Mouse (Mus musculus): ENCODE results near the gene Ccnl2. TPM values are rescaled to one million over a fixed set of nuclear protein-coding genes. Genes with fewer than 3 reads are reported as not detected.

Gene Ccnl2
- total RNA-seq, 2 experiments from 2014 or later: 94.2 to 141 TPM

GRCm38 (mm10) chr4:155853421-155853820 lies 41.1 kb downstream of the Ccnl2 start:
- no peak for ATAC-seq (replicated peaks; ENCODE audit: low FRiP score, low TSS enrichment, poor library complexity, severe bottlenecking)

- no peak for ATAC-seq (replicated peaks; ENCODE audit: low FRiP score, low TSS enrichment, poor library complexity, severe bottlenecking)
Observed at GRCm38 (mm10) chr4:155854991-155855390, 42.7 kb downstream of the Ccnl2 start.

- no peak for ATAC-seq (replicated peaks; ENCODE audit: low FRiP score, low TSS enrichment, poor library complexity, severe bottlenecking)
Observed at GRCm38 (mm10) chr4:155856071-155856470, 43.8 kb downstream of the Ccnl2 start.

GRCm38 (mm10) chr4:155856881-155857280 lies 44.6 kb downstream of the Ccnl2 start:
- 0 out of 2 replicates have a peak, but pooled peaks have one; percentile 17 for ATAC-seq (replicated peaks; ENCODE audit: low FRiP score, low TSS enrichment, poor library complexity, severe bottlenecking)

GRCm38 (mm10) chr4:155859318-155859717 lies 47.0 kb downstream of the Ccnl2 start:
- ATAC-seq (replicated peaks; ENCODE audit: low FRiP score, low TSS enrichment, poor library complexity, severe bottlenecking): peak; percentile 32; the same call in 1 of the 2 replicates

- no peak for ATAC-seq (replicated peaks; ENCODE audit: low FRiP score, low TSS enrichment, poor library complexity, severe bottlenecking)
Observed at GRCm38 (mm10) chr4:155861787-155862186, 49.5 kb downstream of the Ccnl2 start.

GRCm38 (mm10) chr4:155863001-155863400 lies 50.7 kb downstream of the Ccnl2 start, which contains the start of gene Tas1r3:
TSS of gene Tas1r3 (minus strand) at chr4:155863362.
- ATAC-seq (replicated peaks; ENCODE audit: low FRiP score, low TSS enrichment, poor library complexity, severe bottlenecking): no peak

GRCm38 (mm10) chr4:155868614-155869298 lies 56.5 kb downstream of the Ccnl2 start:
- ATAC-seq (replicated peaks; ENCODE audit: low FRiP score, low TSS enrichment, poor library complexity, severe bottlenecking): peak; percentile 36

GRCm38 (mm10) chr4:155869317-155870033 lies 57.2 kb downstream of the Ccnl2 start, which contains the start of the genes Cptp and Ints11:
TSS of gene Cptp (minus strand) at chr4:155869440.
TSS of gene Ints11 (plus strand) at chr4:155869546.
- ATAC-seq (replicated peaks; ENCODE audit: low FRiP score, low TSS enrichment, poor library complexity, severe bottlenecking): peak; percentile 94

- ATAC-seq (replicated peaks; ENCODE audit: low FRiP score, low TSS enrichment, poor library complexity, severe bottlenecking): no peak
Observed at GRCm38 (mm10) chr4:155871404-155871803, 59.1 kb downstream of the Ccnl2 start.

Other genes with a start within 250 kb of the Ccnl2 start
- 45.1 and 60.2 TPM in 2 replicates for gene Slc35e2, start 211.1 kb upstream of the Ccnl2 start, total RNA-seq (2014; fragmentation: Nextera tagmentation)
- 30.4 and 31.1 TPM in 2 replicates for gene Slc35e2, start 211.1 kb upstream of the Ccnl2 start, total RNA-seq (2017)
- 60.7 and 74.1 TPM in 2 replicates for gene Cdk11b, start 187.6 kb upstream of the Ccnl2 start, total RNA-seq (2014; fragmentation: Nextera tagmentation)
- gene Cdk11b, start 187.6 kb upstream of the Ccnl2 start, total RNA-seq (2017): 44.7 and 67.9 TPM in 2 replicates
- gene Gm10563, start 167.1 kb upstream of the Ccnl2 start, total RNA-seq (2014; fragmentation: Nextera tagmentation): not detected in 2 replicates
- gene Gm10563, start 167.1 kb upstream of the Ccnl2 start, total RNA-seq (2017): not detected in 2 replicates
- not detected in 2 replicates for gene Mmp23, start 159.1 kb upstream of the Ccnl2 start, total RNA-seq (2014; fragmentation: Nextera tagmentation)
- not detected in 2 replicates for gene Mmp23, start 159.1 kb upstream of the Ccnl2 start, total RNA-seq (2017)
- 12.9 and 17.9 TPM in 2 replicates for gene Mib2, start 143.3 kb upstream of the Ccnl2 start, total RNA-seq (2014; fragmentation: Nextera tagmentation)
- 11.9 and 13.3 TPM in 2 replicates for gene Mib2, start 143.3 kb upstream of the Ccnl2 start, total RNA-seq (2017)
- 1.1 and 2.8 TPM in 2 replicates for gene Fndc10, start 118.1 kb upstream of the Ccnl2 start, total RNA-seq (2014; fragmentation: Nextera tagmentation)
- gene Fndc10, start 118.1 kb upstream of the Ccnl2 start, total RNA-seq (2017): 0.33 and 0.88 TPM in 2 replicates
- 83.5 and 90.2 TPM in 2 replicates for gene Ssu72, start 107.7 kb upstream of the Ccnl2 start, total RNA-seq (2014; fragmentation: Nextera tagmentation)
- gene Ssu72, start 107.7 kb upstream of the Ccnl2 start, total RNA-seq (2017): 75.3 and 94.1 TPM in 2 replicates
- gene Tmem240, start 77.7 kb upstream of the Ccnl2 start, total RNA-seq (2014; fragmentation: Nextera tagmentation): 0.17 and 0.20 TPM in 2 replicates
- gene Tmem240, start 77.7 kb upstream of the Ccnl2 start, total RNA-seq (2017): under 0.01 and 0.65 TPM in 2 replicates
- gene Atad3a, start 51.4 kb upstream of the Ccnl2 start, total RNA-seq (2014; fragmentation: Nextera tagmentation): 123 and 206 TPM in 2 replicates
- gene Atad3a, start 51.4 kb upstream of the Ccnl2 start, total RNA-seq (2017): 95.3 and 123 TPM in 2 replicates
- gene Vwa1, start 37.8 kb upstream of the Ccnl2 start, total RNA-seq (2014; fragmentation: Nextera tagmentation): not detected in 2 replicates
- 0.08 and 0.19 TPM in 2 replicates for gene Vwa1, start 37.8 kb upstream of the Ccnl2 start, total RNA-seq (2017)
- gene Tmem88b, start 26.6 kb upstream of the Ccnl2 start, total RNA-seq (2014; fragmentation: Nextera tagmentation): not detected in 2 replicates
- 0.09 TPM in 1 of 2 replicates, not detected in the other for gene Tmem88b, start 26.6 kb upstream of the Ccnl2 start, total RNA-seq (2017)
- not detected in 2 replicates for gene Ankrd65, start 22.1 kb upstream of the Ccnl2 start, total RNA-seq (2014; fragmentation: Nextera tagmentation)
- gene Ankrd65, start 22.1 kb upstream of the Ccnl2 start, total RNA-seq (2017): not detected in 2 replicates
- 189 and 239 TPM in 2 replicates for gene Mrpl20, start 9.6 kb upstream of the Ccnl2 start, total RNA-seq (2014; fragmentation: Nextera tagmentation)
- gene Mrpl20, start 9.6 kb upstream of the Ccnl2 start, total RNA-seq (2017): 78.5 and 90.1 TPM in 2 replicates
- gene Aurkaip1, start 18.8 kb downstream of the Ccnl2 start, total RNA-seq (2014; fragmentation: Nextera tagmentation): 108 and 182 TPM in 2 replicates
- 127 and 137 TPM in 2 replicates for gene Aurkaip1, start 18.8 kb downstream of the Ccnl2 start, total RNA-seq (2017)
- gene Mxra8, start 27.2 kb downstream of the Ccnl2 start, total RNA-seq (2014; fragmentation: Nextera tagmentation): not detected in 2 replicates
- not detected in 2 replicates for gene Mxra8, start 27.2 kb downstream of the Ccnl2 start, total RNA-seq (2017)
- 24.2 and 49.5 TPM in 2 replicates for gene Dvl1, start 34.9 kb downstream of the Ccnl2 start, total RNA-seq (2014; fragmentation: Nextera tagmentation)
- 11.1 and 16.2 TPM in 2 replicates for gene Dvl1, start 34.9 kb downstream of the Ccnl2 start, total RNA-seq (2017)
- gene Tas1r3, start 50.9 kb downstream of the Ccnl2 start, total RNA-seq (2014; fragmentation: Nextera tagmentation): 1.2 TPM in 1 of 2 replicates, not detected in the other
- gene Tas1r3, start 50.9 kb downstream of the Ccnl2 start, total RNA-seq (2017): 0.19 TPM in 1 of 2 replicates, not detected in the other
- 8.2 and 13.3 TPM in 2 replicates for gene Cptp, start 57.0 kb downstream of the Ccnl2 start, total RNA-seq (2014; fragmentation: Nextera tagmentation)
- gene Cptp, start 57.0 kb downstream of the Ccnl2 start, total RNA-seq (2017): 6.4 and 8.2 TPM in 2 replicates
- gene Ints11, start 57.1 kb downstream of the Ccnl2 start, total RNA-seq (2014; fragmentation: Nextera tagmentation): 49.7 and 65.3 TPM in 2 replicates
- gene Ints11, start 57.1 kb downstream of the Ccnl2 start, total RNA-seq (2017): 31.3 and 34.2 TPM in 2 replicates
- 24.6 and 44.0 TPM in 2 replicates for gene Pusl1, start 79.3 kb downstream of the Ccnl2 start, total RNA-seq (2014; fragmentation: Nextera tagmentation)
- 32.7 and 40.2 TPM in 2 replicates for gene Pusl1, start 79.3 kb downstream of the Ccnl2 start, total RNA-seq (2017)
- 25.4 and 27.8 TPM in 2 replicates for gene Acap3, start 79.3 kb downstream of the Ccnl2 start, total RNA-seq (2014; fragmentation: Nextera tagmentation)
- gene Acap3, start 79.3 kb downstream of the Ccnl2 start, total RNA-seq (2017): 9.0 and 23.4 TPM in 2 replicates
- 76.0 and 111 TPM in 2 replicates for gene Ube2j2, start 131.3 kb downstream of the Ccnl2 start, total RNA-seq (2014; fragmentation: Nextera tagmentation)
- 133 and 145 TPM in 2 replicates for gene Ube2j2, start 131.3 kb downstream of the Ccnl2 start, total RNA-seq (2017)
- 923 and 965 TPM in 2 replicates for gene C1qtnf12, start 149.8 kb downstream of the Ccnl2 start, total RNA-seq (2014; fragmentation: Nextera tagmentation)
- gene C1qtnf12, start 149.8 kb downstream of the Ccnl2 start, total RNA-seq (2017): 161 and 357 TPM in 2 replicates
- 7.6 and 9.4 TPM in 2 replicates for gene B3galt6, start 180.2 kb downstream of the Ccnl2 start, total RNA-seq (2014; fragmentation: Nextera tagmentation)
- gene B3galt6, start 180.2 kb downstream of the Ccnl2 start, total RNA-seq (2017): 11.0 and 11.7 TPM in 2 replicates
- 48.2 and 74.4 TPM in 2 replicates for gene Sdf4, start 180.4 kb downstream of the Ccnl2 start, total RNA-seq (2014; fragmentation: Nextera tagmentation)
- gene Sdf4, start 180.4 kb downstream of the Ccnl2 start, total RNA-seq (2017): 137 and 143 TPM in 2 replicates
- 2.5 and 6.9 TPM in 2 replicates for gene Tnfrsf4, start 201.4 kb downstream of the Ccnl2 start, total RNA-seq (2014; fragmentation: Nextera tagmentation)
- gene Tnfrsf4, start 201.4 kb downstream of the Ccnl2 start, total RNA-seq (2017): 1.8 and 5.6 TPM in 2 replicates
- 3.7 and 7.5 TPM in 2 replicates for gene Tnfrsf18, start 213.7 kb downstream of the Ccnl2 start, total RNA-seq (2014; fragmentation: Nextera tagmentation)
- 2.6 and 7.0 TPM in 2 replicates for gene Tnfrsf18, start 213.7 kb downstream of the Ccnl2 start, total RNA-seq (2017)
- not detected in 2 replicates for gene Ttll10, start 246.9 kb downstream of the Ccnl2 start, total RNA-seq (2014; fragmentation: Nextera tagmentation)
- not detected in 2 replicates for gene Ttll10, start 246.9 kb downstream of the Ccnl2 start, total RNA-seq (2017)